Mouse (Mus musculus) MEL (cell line): ENCODE data around the gene Arhgef25. TPM values are rescaled to one million over a fixed set of nuclear protein-coding genes. Genes with fewer than 3 reads are reported as not detected.

ENCODE experiments used
- DNase-seq: peaks from one replicate; pipeline ENCODE4 v3.0.0; 2011; ENCODE audit warnings: low read depth, low spot score
- H3K27ac ChIP-seq: 2 replicates; pipeline ENCODE4 v1.5.1; 2012; ENCODE audit warnings: low read depth, mild to moderate bottlenecking, control low read depth, low read length, moderate library complexity; ENCODE audit not compliant: control insufficient read depth
- H3K27me3 ChIP-seq, 2 experiments: fragments of 150-350 bp in 1 of 2; sonication (generic) in 1 of 2; 2 replicates each; pipeline ENCODE4 v1.6.1; 2012; ENCODE audit warnings: low read length in 2 of 2, mild to moderate bottlenecking in 2 of 2, improper control_type of control experiment in 1 of 2, moderate library complexity in 1 of 2; ENCODE audit not compliant: insufficient read depth in 2 of 2, control insufficient read depth in 1 of 2
- H3K36me3 ChIP-seq, 2 experiments: 2 replicates each; pipeline ENCODE4 v1.6.1; 2012 to 2014; ENCODE audit warnings: low read length in 2 of 2, improper control_type of control experiment in 1 of 2, inconsistent platforms in 1 of 2, mild to moderate bottlenecking in 1 of 2; ENCODE audit not compliant: insufficient read depth in 2 of 2, control insufficient read depth in 1 of 2
- H3K4me1 ChIP-seq, 2 experiments: fragments of 150-350 bp in 1 of 2; sonication (generic) in 1 of 2; 2 replicates each; pipeline ENCODE4 v1.6.1; 2012; ENCODE audit warnings: low read length in 2 of 2, improper control_type of control experiment in 1 of 2, mild to moderate bottlenecking in 1 of 2; ENCODE audit not compliant: insufficient read depth in 2 of 2, control insufficient read depth in 1 of 2
- H3K4me3 ChIP-seq, 2 experiments: fragments of 150-350 bp in 1 of 2; sonication (generic) in 1 of 2; 2 replicates each; pipeline ENCODE4 v1.5.1; 2012; ENCODE audit warnings: low read depth in 2 of 2, low read length in 2 of 2, mild to moderate bottlenecking in 2 of 2, moderate library complexity in 2 of 2, control low read depth in 1 of 2, improper control_type of control experiment in 1 of 2; ENCODE audit not compliant: control insufficient read depth in 1 of 2, insufficient read depth in 1 of 2
- H3K79me2 ChIP-seq: 2 replicates; pipeline ENCODE4 v1.6.1; 2012; ENCODE audit warnings: mild to moderate bottlenecking, low read length, moderate library complexity; ENCODE audit not compliant: control insufficient read depth, poor library complexity, insufficient read depth
- H3K9ac ChIP-seq: 2 replicates; pipeline ENCODE4 v1.6.1; 2012; ENCODE audit warnings: low read depth, mild to moderate bottlenecking, control low read depth, low read length, moderate library complexity; ENCODE audit not compliant: control insufficient read depth, poor library complexity, severe bottlenecking
- H3K9me3 ChIP-seq: fragments of 150-350 bp; sonication (generic); replicated peaks from 2 replicates; pipeline ENCODE4 v1.6.1; 2012; ENCODE audit warnings: mild to moderate bottlenecking, low read length, improper control_type of control experiment, moderate library complexity; ENCODE audit not compliant: insufficient read depth
- BHLHE40 ChIP-seq: IDR thresholded peaks from 2 replicates; pipeline ENCODE4 v1.6.1; 2012; ENCODE audit warnings: low read depth, mild to moderate bottlenecking, inconsistent platforms, low read length, improper control_type of control experiment, borderline replicate concordance
- EP300 ChIP-seq, 2 experiments: IDR thresholded peaks; 2 replicates each; pipeline ENCODE4 v1.6.1; 2011; ENCODE audit warnings: improper control_type of control experiment in 2 of 2, low read length in 2 of 2, low read depth in 1 of 2, mild to moderate bottlenecking in 1 of 2
- GABPA ChIP-seq: IDR thresholded peaks from 2 replicates; pipeline ENCODE4 v1.6.1; 2012; ENCODE audit warnings: low read depth, mild to moderate bottlenecking, inconsistent platforms, low read length, improper control_type of control experiment, moderate library complexity
- HCFC1 ChIP-seq: IDR thresholded peaks from 2 replicates; pipeline ENCODE4 v1.6.1; 2012; ENCODE audit warnings: low read depth, mild to moderate bottlenecking, inconsistent platforms, low read length, improper control_type of control experiment, moderate library complexity
- JUND ChIP-seq: IDR thresholded peaks from 2 replicates; pipeline ENCODE4 v1.6.1; 2011; ENCODE audit warnings: low read depth, mild to moderate bottlenecking, improper control_type of control experiment, low read length
- MAFK ChIP-seq: IDR thresholded peaks from 2 replicates; pipeline ENCODE4 v1.6.1; 2011; ENCODE audit warnings: low read depth, mild to moderate bottlenecking, low read length, improper control_type of control experiment, borderline replicate concordance
- MAX ChIP-seq: IDR thresholded peaks from 2 replicates; pipeline ENCODE4 v1.6.1; 2011; ENCODE audit warnings: low read length, improper control_type of control experiment
- MAZ ChIP-seq: IDR thresholded peaks from 2 replicates; pipeline ENCODE4 v1.6.1; 2012; ENCODE audit warnings: low read depth, mild to moderate bottlenecking, inconsistent platforms, low read length, improper control_type of control experiment
- MEF2A ChIP-seq: IDR thresholded peaks from 2 replicates; pipeline ENCODE4 v1.6.1; 2014; ENCODE audit warnings: low read depth, mild to moderate bottlenecking, inconsistent platforms, low read length, improper control_type of control experiment; ENCODE audit not compliant: poor library complexity, insufficient replicate concordance, severe bottlenecking; ENCODE audit errors: extremely low read depth
- MXI1 ChIP-seq: IDR thresholded peaks from 2 replicates; pipeline ENCODE4 v1.6.1; 2011; ENCODE audit warnings: mild to moderate bottlenecking, low read depth, low read length, improper control_type of control experiment
- MYC ChIP-seq: IDR thresholded peaks from 2 replicates; pipeline ENCODE4 v1.6.1; 2011; ENCODE audit warnings: low read depth, mild to moderate bottlenecking, low read length, improper control_type of control experiment, moderate library complexity
- NELFE ChIP-seq: IDR thresholded peaks from 2 replicates; pipeline ENCODE4 v1.6.1; 2011; ENCODE audit warnings: low read depth, low read length, improper control_type of control experiment
- NRF1 ChIP-seq: IDR thresholded peaks from 2 replicates; pipeline ENCODE4 v1.6.1; 2014; ENCODE audit warnings: low read depth, mild to moderate bottlenecking, inconsistent platforms, low read length, improper control_type of control experiment, moderate library complexity; ENCODE audit not compliant: poor library complexity, insufficient read depth, severe bottlenecking
- POLR2A ChIP-seq, 2 experiments: IDR thresholded peaks; 2 replicates each; pipeline ENCODE4 v1.6.1; 2011 to 2012; ENCODE audit warnings: low read length in 2 of 2, mild to moderate bottlenecking in 2 of 2, control low read depth in 1 of 2, improper control_type of control experiment in 1 of 2, low read depth in 1 of 2, moderate library complexity in 1 of 2; ENCODE audit not compliant: control insufficient read depth in 1 of 2, insufficient read depth in 1 of 2, poor library complexity in 1 of 2
- POLR2AphosphoS2 ChIP-seq: IDR thresholded peaks from 2 replicates; pipeline ENCODE4 v1.6.1; 2011; ENCODE audit warnings: low read length, improper control_type of control experiment
- RCOR1 ChIP-seq: IDR thresholded peaks from 2 replicates; pipeline ENCODE4 v1.6.1; 2012; ENCODE audit warnings: low read depth, mild to moderate bottlenecking, inconsistent platforms, low read length, improper control_type of control experiment
- UBTF ChIP-seq: IDR thresholded peaks from 2 replicates; pipeline ENCODE4 v1.6.1; 2012; ENCODE audit warnings: low read depth, mild to moderate bottlenecking, inconsistent platforms, low read length, improper control_type of control experiment, moderate library complexity, borderline replicate concordance; ENCODE audit not compliant: insufficient read depth
- USF1 ChIP-seq: IDR thresholded peaks from 2 replicates; pipeline ENCODE4 v1.6.1; 2014; ENCODE audit warnings: low read depth, mild to moderate bottlenecking, inconsistent platforms, low read length, improper control_type of control experiment, moderate library complexity
- ZKSCAN1 ChIP-seq: IDR thresholded peaks from 2 replicates; pipeline ENCODE4 v1.6.1; 2012; ENCODE audit warnings: low read depth, mild to moderate bottlenecking, inconsistent platforms, low read length, improper control_type of control experiment, moderate library complexity
- ZMIZ1 ChIP-seq: IDR thresholded peaks from 2 replicates; pipeline ENCODE4 v1.6.1; 2012; ENCODE audit warnings: low read depth, mild to moderate bottlenecking, inconsistent platforms, low read length, improper control_type of control experiment, moderate library complexity
- ZNF384 ChIP-seq: IDR thresholded peaks from 2 replicates; pipeline ENCODE4 v1.6.1; 2012; ENCODE audit warnings: low read depth, mild to moderate bottlenecking, inconsistent platforms, low read length, improper control_type of control experiment
- polyA plus RNA-seq, 2 experiments: library from polyadenylated mRNA; stranded (reverse) in 1 of 2; unstranded in 1 of 2; fragments of >175 nt in 1 of 2; fragments of >200 nt in 1 of 2; gene quantifications; 2 replicates each; pipeline versions ENCODE4 v1.2.1 to v1.2.4; 2012; ENCODE audit warnings: low replicate concordance in 2 of 2, low read depth in 1 of 2; ENCODE audit not compliant: insufficient read length in 2 of 2, insufficient read depth in 1 of 2, missing spikeins in 1 of 2
- total RNA-seq: library from RNA; depleted of rRNA; stranded (reverse); fragments of 300-350 nt; gene quantifications from 2 replicates; pipeline ENCODE4 v1.2.3, GENCODE M21; 2012

Gene Arhgef25
- total and polyA plus RNA-seq, 3 experiments, result 16.9 to 44.6 TPM; not detected in 1

- Histone ChIP-seq H3K27me3 (no peaks in the 10 kb centered on the region), H3K4me3 (peak overlapping the region; percentile 82 to 96), H3K27ac (no peak overlapping the region), H3K9ac (peak overlapping the region; percentile 88), H3K4me1 (peaks cover 2 to 29% of the 10 kb centered on the region in 2 experiments; a peak in 3 of 4 replicates), H3K79me2 (peaks cover 7% of the 10 kb centered on the region; the same call in 1 of the 2 replicates), H3K36me3 (peaks cover 0 to 22% of the 10 kb centered on the region in 2 experiments; a peak in 2 of 4 replicates), H3K9me3 (no peaks in the 10 kb centered on the region)
- DNase-seq, result no peak
- TF ChIP-seq USF1 (no peak), GABPA (no peak), MAX (no peak), RCOR1 (no peak), BHLHE40 (no peak), EP300 (IDR thresholded peaks at IDR 0.05; ENCODE audit: low read depth in 1 of 2, low read length in 2 of 2) (no peak), MAFK (no peak), JUND (no peak), POLR2AphosphoS2 (no peak), NELFE (no peak), MYC (no peak), MXI1 (no peak), ZKSCAN1 (no peak), POLR2A (IDR thresholded peaks at IDR 0.05; ENCODE audit: control insufficient read depth in 1 of 2, insufficient read depth in 1 of 2, low read depth in 1 of 2, low read length in 2 of 2, poor library complexity in 1 of 2) (no peak), MEF2A (no peak), HCFC1 (no peak), NRF1 (no peak), ZMIZ1 (no peak), UBTF (no peak)
Observed at GRCm38 (mm10) chr10:127188079-127188453, 1.8 kb downstream of the Arhgef25 start.

- Histone ChIP-seq H3K9me3 (no peaks in the 10 kb centered on the region), H3K27me3 (no peaks in the 10 kb centered on the region), H3K79me2 (peaks cover 7% of the 10 kb centered on the region; the same call in 1 of the 2 replicates), H3K9ac (peak overlapping the region; percentile 88), H3K27ac (no peak overlapping the region), H3K4me1 (peaks cover 2 to 27% of the 10 kb centered on the region in 2 experiments; a peak in 3 of 4 replicates), H3K36me3 (peaks cover 0 to 20% of the 10 kb centered on the region in 2 experiments; a peak in 2 of 4 replicates), H3K4me3 (peak overlapping the region; percentile 35 to 96; a peak in 2 of 4 replicates)
- DNase-seq, result no peak
- TF ChIP-seq MXI1 (no peak), UBTF (no peak), ZNF384 (no peak), MAZ (0 out of 2 replicates have a peak, but pooled peaks have one; percentile 26), HCFC1 (no peak)
Observed at GRCm38 (mm10) chr10:127187371-127188078, 2.4 kb downstream of the Arhgef25 start.
